In the genomic region with DNA sequence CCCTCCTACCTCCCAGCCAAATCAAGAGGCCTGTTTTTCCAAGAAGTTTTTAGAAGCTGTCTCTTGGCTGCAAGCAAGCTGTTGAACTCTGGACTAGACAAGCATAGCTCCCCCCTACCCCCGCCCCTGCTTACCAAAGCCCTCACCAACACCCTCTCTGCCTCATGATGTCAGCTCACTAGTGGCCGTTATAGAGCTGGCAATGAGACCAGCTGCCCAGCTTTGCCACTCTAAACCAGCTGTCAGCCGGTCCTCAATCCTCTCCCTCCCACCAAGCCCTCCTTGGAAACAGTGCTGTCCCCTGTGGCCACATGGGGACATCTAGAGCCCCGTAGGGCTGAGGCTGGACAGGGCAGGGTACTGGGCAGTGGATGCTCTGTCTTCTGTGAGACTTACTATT, we compare ENCODE assay signal across 16 mouse cellular contexts. TPM values are rescaled to one million over a fixed set of nuclear protein-coding genes. Genes with fewer than 3 reads are reported as not detected.
A peak's percentile ranks its signal among the peaks of the same experiment; 100 is the strongest.
DNase-seq lines count a peak whose midpoint lies in the region; ATAC-seq lines count a peak whose summit lies in the region.
"Had no signal": no experiment of that assay in that cellular context is flagged by ENCODE, and none has a peak within 500 bp of the region (broad histone marks: within the 10 kb centered on the region; RNA-seq: fewer than 3 reads in every experiment).

No protein-coding gene starts in this region.

- ATAC-seq in hindbrain, embryonic 14.5 days (ENCODE audit: low FRiP score), result no peak
- ATAC-seq in midbrain, embryonic 15.5 days (replicated peaks), result no peak
- no peak for ATAC-seq in hindbrain, embryonic 12.5 days (ENCODE audit: low FRiP score)

- 31% methylated on average over 4 of the region's 4 CpGs for WGBS in hindbrain, embryonic 10.5 days
- 17% methylated on average over 4 of the region's 4 CpGs for WGBS in hindbrain, embryonic 14.5 days
- WGBS in midbrain, embryonic 10.5 days, result 36% methylated on average over 4 of the region's 4 CpGs
- 27% methylated on average over 4 of the region's 4 CpGs for WGBS in midbrain, embryonic 15.5 days
- WGBS in hindbrain, embryonic 12.5 days, result 31% methylated on average over 4 of the region's 4 CpGs

- no peak overlapping the region for H3K4me2 ChIP-seq in hindbrain, embryonic 14.5 days (replicated peaks)
- no peak overlapping the region for H3K4me2 ChIP-seq in midbrain, embryonic 15.5 days
- H3K4me2 ChIP-seq in hindbrain, embryonic 12.5 days (replicated peaks), result no peak overlapping the region
- H3K4me2 ChIP-seq: embryonic facial prominence, embryonic 15.5 days; heart, embryonic 13.5 days had no signal

- H3K4me1 ChIP-seq in hindbrain, embryonic 10.5 days (replicated peaks), result peaks cover 53% of the 10 kb centered on the region
- H3K4me1 ChIP-seq in hindbrain, embryonic 14.5 days (replicated peaks; ENCODE audit: control insufficient read depth, insufficient read depth, low read length), result peaks cover 24% of the 10 kb centered on the region
- peaks cover 43% of the 10 kb centered on the region for H3K4me1 ChIP-seq in midbrain, embryonic 10.5 days
- peaks cover 22% of the 10 kb centered on the region for H3K4me1 ChIP-seq in midbrain, embryonic 15.5 days
- peaks cover 28% of the 10 kb centered on the region for H3K4me1 ChIP-seq in hindbrain, embryonic 12.5 days

- H3K9ac ChIP-seq in hindbrain, embryonic 14.5 days, result no peak overlapping the region
- no peak overlapping the region for H3K9ac ChIP-seq in midbrain, embryonic 15.5 days
- peak overlapping the region; percentile 32; the same call in 1 of the 2 replicates for H3K9ac ChIP-seq in hindbrain, embryonic 12.5 days
- H3K9ac ChIP-seq: embryonic facial prominence, embryonic 15.5 days; heart, embryonic 13.5 days had no signal

- no peaks in the 10 kb centered on the region for H3K9me3 ChIP-seq in hindbrain, embryonic 10.5 days
- no peaks in the 10 kb centered on the region for H3K9me3 ChIP-seq in hindbrain, embryonic 14.5 days (ENCODE audit: control insufficient read depth, low read length)
- H3K9me3 ChIP-seq in midbrain, embryonic 10.5 days (replicated peaks), result no peaks in the 10 kb centered on the region
- H3K9me3 ChIP-seq in midbrain, embryonic 15.5 days, result no peaks in the 10 kb centered on the region
- no peaks in the 10 kb centered on the region for H3K9me3 ChIP-seq in hindbrain, embryonic 12.5 days (replicated peaks)
- H3K9me3 ChIP-seq: embryonic facial prominence, embryonic 15.5 days; heart, embryonic 13.5 days had no signal

- peak overlapping the region; percentile 26; the same call in 1 of the 2 replicates for H3K27ac ChIP-seq in hindbrain, embryonic 10.5 days
- H3K27ac ChIP-seq in hindbrain, embryonic 14.5 days, result no peak overlapping the region
- peak overlapping the region; percentile 34; the same call in 1 of the 2 replicates for H3K27ac ChIP-seq in midbrain, embryonic 10.5 days (replicated peaks)
- no peak overlapping the region for H3K27ac ChIP-seq in midbrain, embryonic 15.5 days
- peak overlapping the region; percentile 17; the same call in 1 of the 2 replicates for H3K27ac ChIP-seq in hindbrain, embryonic 12.5 days
- H3K27ac ChIP-seq: embryonic facial prominence, embryonic 15.5 days; heart, embryonic 13.5 days had no signal

- no peaks in the 10 kb centered on the region for H3K36me3 ChIP-seq in hindbrain, embryonic 10.5 days
- no peaks in the 10 kb centered on the region for H3K36me3 ChIP-seq in hindbrain, embryonic 14.5 days (replicated peaks; ENCODE audit: control insufficient read depth, insufficient read depth)
- no peaks in the 10 kb centered on the region for H3K36me3 ChIP-seq in midbrain, embryonic 10.5 days
- H3K36me3 ChIP-seq in midbrain, embryonic 15.5 days (replicated peaks), result no peaks in the 10 kb centered on the region
- no peaks in the 10 kb centered on the region for H3K36me3 ChIP-seq in hindbrain, embryonic 12.5 days
- H3K36me3 ChIP-seq: embryonic facial prominence, embryonic 15.5 days; heart, embryonic 13.5 days had no signal

- H3K27me3 ChIP-seq in hindbrain, embryonic 10.5 days (ENCODE audit: insufficient read depth, poor library complexity, severe bottlenecking), result peaks cover 51% of the 10 kb centered on the region
- H3K27me3 ChIP-seq in hindbrain, embryonic 14.5 days (ENCODE audit: control insufficient read depth, insufficient read depth, low read length), result no peaks in the 10 kb centered on the region
- peaks cover 76% of the 10 kb centered on the region for H3K27me3 ChIP-seq in midbrain, embryonic 10.5 days (ENCODE audit: low read depth, poor library complexity, severe bottlenecking)
- H3K27me3 ChIP-seq in midbrain, embryonic 15.5 days (replicated peaks), result no peaks in the 10 kb centered on the region
- H3K27me3 ChIP-seq in hindbrain, embryonic 12.5 days, result peaks cover 9% of the 10 kb centered on the region; the same call in 1 of the 2 replicates

- DNase-seq in hindbrain, embryonic 10.5 days (ENCODE audit: low spot score), result no peak
- DNase-seq in hindbrain, embryonic 14.5 days (ENCODE audit: low spot score), result no peak
- no peak for DNase-seq in midbrain, embryonic 10.5 days (ENCODE audit: low spot score)
- peak; percentile 94 for DNase-seq in retina, postnatal 1 day
- no peak for DNase-seq in urinary bladder, adult 18-20 months (ENCODE audit: low spot score in 2 of 2)
- DNase-seq in cerebellum, adult 18-20 months, result no peak
- DNase-seq: adrenal gland, postnatal 25 days; B cell, adult 2 months; kidney, postnatal 10 days; layer of hippocampus, adult 9-11 months; lung, postnatal 36 days had no signal

- no peak overlapping the region for H3K4me3 ChIP-seq in hindbrain, embryonic 10.5 days
- H3K4me3 ChIP-seq in hindbrain, embryonic 14.5 days (replicated peaks; ENCODE audit: low read length), result no peak overlapping the region
- no peak overlapping the region for H3K4me3 ChIP-seq in midbrain, embryonic 10.5 days
- no peak overlapping the region for H3K4me3 ChIP-seq in midbrain, embryonic 15.5 days
- no peak overlapping the region for H3K4me3 ChIP-seq in hindbrain, embryonic 12.5 days
- H3K4me3 ChIP-seq: embryonic facial prominence, embryonic 15.5 days; heart, embryonic 13.5 days had no signal

RNA-seq across cellular contexts. Expression of gene Enpp7, which starts 7.5 kb away (rescaled TPM):
- polyA plus RNA-seq in hindbrain, embryonic 10.5 days (2016; fragmentation: Nextera tagmentation; extraction: Ambion mirVana), result not detected in 2 replicates
- polyA plus RNA-seq in hindbrain, embryonic 14.5 days (2014; fragmentation: Nextera tagmentation; extraction: Ambion mirVana), result not detected in 2 replicates
- not detected in 2 replicates for polyA plus RNA-seq in midbrain, embryonic 10.5 days (2016; fragmentation: Nextera tagmentation; extraction: Ambion mirVana)
- polyA plus RNA-seq in midbrain, embryonic 15.5 days (2015; fragmentation: Nextera tagmentation; extraction: Ambion mirVana), result not detected in 2 replicates
- not detected in 2 replicates for polyA plus RNA-seq in hindbrain, embryonic 12.5 days (2016; fragmentation: Nextera tagmentation; extraction: Ambion mirVana)
- polyA plus RNA-seq: embryonic facial prominence, embryonic 15.5 days; heart, embryonic 13.5 days; thymus, postnatal 0 days had no signal

RNA-seq across cellular contexts. Expression of gene Cbx2, which starts 27.3 kb away (rescaled TPM):
- 86.6 and 112 TPM in 2 replicates for polyA plus RNA-seq in hindbrain, embryonic 10.5 days (2016; fragmentation: Nextera tagmentation; extraction: Ambion mirVana)
- 10.7 and 13.7 TPM in 2 replicates for polyA plus RNA-seq in hindbrain, embryonic 14.5 days (2014; fragmentation: Nextera tagmentation; extraction: Ambion mirVana)
- polyA plus RNA-seq in midbrain, embryonic 10.5 days (2016; fragmentation: Nextera tagmentation; extraction: Ambion mirVana), result 108 and 110 TPM in 2 replicates
- polyA plus RNA-seq in midbrain, embryonic 15.5 days (2015; fragmentation: Nextera tagmentation; extraction: Ambion mirVana), result 17.6 and 19.6 TPM in 2 replicates
- polyA plus RNA-seq in hindbrain, embryonic 12.5 days (2016; fragmentation: Nextera tagmentation; extraction: Ambion mirVana), result 60.5 and 62.5 TPM in 2 replicates

RNA-seq across cellular contexts. Expression of gene Cbx8, which starts 45.3 kb away (rescaled TPM):
- 11.2 and 13.0 TPM in 2 replicates for polyA plus RNA-seq in hindbrain, embryonic 10.5 days (2016; fragmentation: Nextera tagmentation; extraction: Ambion mirVana)
- 8.5 and 9.8 TPM in 2 replicates for polyA plus RNA-seq in hindbrain, embryonic 14.5 days (2014; fragmentation: Nextera tagmentation; extraction: Ambion mirVana)
- 13.5 and 15.0 TPM in 2 replicates for polyA plus RNA-seq in midbrain, embryonic 10.5 days (2016; fragmentation: Nextera tagmentation; extraction: Ambion mirVana)
- 9.6 and 9.7 TPM in 2 replicates for polyA plus RNA-seq in midbrain, embryonic 15.5 days (2015; fragmentation: Nextera tagmentation; extraction: Ambion mirVana)
- 9.9 and 11.6 TPM in 2 replicates for polyA plus RNA-seq in hindbrain, embryonic 12.5 days (2016; fragmentation: Nextera tagmentation; extraction: Ambion mirVana)

Comparison
In these comparisons a context has a peak if more than half of its experiments do, and no peak if none do; other contexts are left out.
1. H3K27ac ChIP-seq: peak in hindbrain, embryonic 10.5 days (single experiment), midbrain, embryonic 10.5 days (single experiment) and hindbrain, embryonic 12.5 days (single experiment); none in hindbrain, embryonic 14.5 days (single experiment) and midbrain, embryonic 15.5 days (single experiment).